Mouse (Mus musculus): ENCODE data around the gene Tas2r134. TPM values are rescaled to one million over a fixed set of nuclear protein-coding genes. Genes with fewer than 3 reads are reported as not detected.

The Tas2r134 gene
- polyA plus RNA-seq, 1 experiment, result not detected

- H3K9ac ChIP-seq (ENCODE audit: low read depth, poor library complexity, severe bottlenecking), result no peak overlapping the region
- no peaks in the 10 kb centered on the region for H3K4me1 ChIP-seq (ENCODE audit: control insufficient read depth, insufficient read depth, low read length)
- no peaks in the 10 kb centered on the region for H3K9me3 ChIP-seq (replicated peaks; ENCODE audit: control insufficient read depth, insufficient read depth, low read length, poor library complexity, severe bottlenecking)
- no peaks in the 10 kb centered on the region for H3K36me3 ChIP-seq (ENCODE audit: control insufficient read depth, insufficient read depth, low read length, poor library complexity, severe bottlenecking)
- TF ChIP-seq POLR2A (IDR thresholded peaks at IDR 0.05; ENCODE audit: insufficient read depth, low read length), result no peak
- no peak for TF ChIP-seq CTCF (IDR thresholded peaks at IDR 0.05; ENCODE audit: low read depth, low read length)
- TF ChIP-seq EP300 (IDR thresholded peaks at IDR 0.05; ENCODE audit: insufficient read depth, low read depth, low read length), result no peak
- H3K4me3 ChIP-seq (ENCODE audit: low read depth, low read length), result no peak overlapping the region
- no peaks in the 10 kb centered on the region for H3K27me3 ChIP-seq (ENCODE audit: control insufficient read depth, insufficient read depth, low read length, poor library complexity, severe bottlenecking)
- H3K27ac ChIP-seq (ENCODE audit: insufficient read depth, low read length), result no peak overlapping the region
These were observed 14.3 kb downstream of the Tas2r134 start for GRCm38 (mm10) chr2:51641635-51642034.

- no peak for TF ChIP-seq EP300 (IDR thresholded peaks at IDR 0.05; ENCODE audit: insufficient read depth, low read depth, low read length)
- no peaks in the 10 kb centered on the region for H3K4me1 ChIP-seq (ENCODE audit: control insufficient read depth, insufficient read depth, low read length)
- no peak overlapping the region for H3K4me3 ChIP-seq (ENCODE audit: low read depth, low read length)
- H3K9ac ChIP-seq (ENCODE audit: low read depth, poor library complexity, severe bottlenecking), result no peak overlapping the region
- no peaks in the 10 kb centered on the region for H3K27me3 ChIP-seq (ENCODE audit: control insufficient read depth, insufficient read depth, low read length, poor library complexity, severe bottlenecking)
- H3K27ac ChIP-seq (ENCODE audit: insufficient read depth, low read length), result no peak overlapping the region
- H3K36me3 ChIP-seq (ENCODE audit: control insufficient read depth, insufficient read depth, low read length, poor library complexity, severe bottlenecking), result no peaks in the 10 kb centered on the region
- no peaks in the 10 kb centered on the region for H3K9me3 ChIP-seq (replicated peaks; ENCODE audit: control insufficient read depth, insufficient read depth, low read length, poor library complexity, severe bottlenecking)
These were observed 16.2 kb downstream of the Tas2r134 start for GRCm38 (mm10) chr2:51643244-51644139.

GRCm38 (mm10) chr2:51647972-51648371 is 20.7 kb downstream of the Tas2r134 start:
- no peak overlapping the region for H3K27ac ChIP-seq (ENCODE audit: insufficient read depth, low read length)
- no peak overlapping the region for H3K4me3 ChIP-seq (ENCODE audit: low read depth, low read length)
- no peaks in the 10 kb centered on the region for H3K27me3 ChIP-seq (ENCODE audit: control insufficient read depth, insufficient read depth, low read length, poor library complexity, severe bottlenecking)
- H3K4me1 ChIP-seq (ENCODE audit: control insufficient read depth, insufficient read depth, low read length), result no peaks in the 10 kb centered on the region
- H3K36me3 ChIP-seq (ENCODE audit: control insufficient read depth, insufficient read depth, low read length, poor library complexity, severe bottlenecking), result no peaks in the 10 kb centered on the region
- TF ChIP-seq CTCF (IDR thresholded peaks at IDR 0.05; ENCODE audit: low read depth, low read length) (no peak), EP300 (IDR thresholded peaks at IDR 0.05; ENCODE audit: insufficient read depth, low read depth, low read length) (no peak), POLR2A (IDR thresholded peaks at IDR 0.05; ENCODE audit: insufficient read depth, low read length) (no peak)
- no peak overlapping the region for H3K9ac ChIP-seq (ENCODE audit: low read depth, poor library complexity, severe bottlenecking)
- H3K9me3 ChIP-seq (replicated peaks; ENCODE audit: control insufficient read depth, insufficient read depth, low read length, poor library complexity, severe bottlenecking), result no peaks in the 10 kb centered on the region

GRCm38 (mm10) chr2:51649887-51650286 is 22.6 kb downstream of the Tas2r134 start:
- Histone ChIP-seq H3K4me1 (ENCODE audit: control insufficient read depth, insufficient read depth, low read length) (no peaks in the 10 kb centered on the region), H3K27me3 (ENCODE audit: control insufficient read depth, insufficient read depth, low read length, poor library complexity, severe bottlenecking) (no peaks in the 10 kb centered on the region), H3K4me3 (ENCODE audit: low read depth, low read length) (no peak overlapping the region), H3K9ac (ENCODE audit: low read depth, poor library complexity, severe bottlenecking) (no peak overlapping the region), H3K27ac (ENCODE audit: insufficient read depth, low read length) (no peak overlapping the region), H3K36me3 (ENCODE audit: control insufficient read depth, insufficient read depth, low read length, poor library complexity, severe bottlenecking) (no peaks in the 10 kb centered on the region), H3K9me3 (replicated peaks; ENCODE audit: control insufficient read depth, insufficient read depth, low read length, poor library complexity, severe bottlenecking) (no peaks in the 10 kb centered on the region)
- TF ChIP-seq CTCF (IDR thresholded peaks at IDR 0.05; ENCODE audit: low read depth, low read length) (no peak), POLR2A (IDR thresholded peaks at IDR 0.05; ENCODE audit: insufficient read depth, low read length) (no peak), EP300 (IDR thresholded peaks at IDR 0.05; ENCODE audit: insufficient read depth, low read depth, low read length) (no peak)

- Histone ChIP-seq H3K4me3 (ENCODE audit: low read depth, low read length) (no peak overlapping the region), H3K9ac (ENCODE audit: low read depth, poor library complexity, severe bottlenecking) (no peak overlapping the region), H3K27ac (ENCODE audit: insufficient read depth, low read length) (no peak overlapping the region), H3K4me1 (ENCODE audit: control insufficient read depth, insufficient read depth, low read length) (no peaks in the 10 kb centered on the region), H3K36me3 (ENCODE audit: control insufficient read depth, insufficient read depth, low read length, poor library complexity, severe bottlenecking) (no peaks in the 10 kb centered on the region), H3K27me3 (ENCODE audit: control insufficient read depth, insufficient read depth, low read length, poor library complexity, severe bottlenecking) (no peaks in the 10 kb centered on the region), H3K9me3 (replicated peaks; ENCODE audit: control insufficient read depth, insufficient read depth, low read length, poor library complexity, severe bottlenecking) (no peaks in the 10 kb centered on the region)
- TF ChIP-seq EP300 (IDR thresholded peaks at IDR 0.05; ENCODE audit: insufficient read depth, low read depth, low read length) (no peak), CTCF (IDR thresholded peaks at IDR 0.05; ENCODE audit: low read depth, low read length) (no peak), POLR2A (IDR thresholded peaks at IDR 0.05; ENCODE audit: insufficient read depth, low read length) (no peak)
These were observed 24.8 kb downstream of the Tas2r134 start for GRCm38 (mm10) chr2:51652086-51652485.

GRCm38 (mm10) chr2:51657684-51658083 is 30.4 kb downstream of the Tas2r134 start:
- H3K4me1 ChIP-seq (ENCODE audit: control insufficient read depth, insufficient read depth, low read length), result no peaks in the 10 kb centered on the region
- H3K9me3 ChIP-seq (replicated peaks; ENCODE audit: control insufficient read depth, insufficient read depth, low read length, poor library complexity, severe bottlenecking), result no peaks in the 10 kb centered on the region
- TF ChIP-seq EP300 (IDR thresholded peaks at IDR 0.05; ENCODE audit: insufficient read depth, low read depth, low read length) (no peak), CTCF (IDR thresholded peaks at IDR 0.05; ENCODE audit: low read depth, low read length) (no peak), POLR2A (IDR thresholded peaks at IDR 0.05; ENCODE audit: insufficient read depth, low read length) (no peak)
- H3K4me3 ChIP-seq (ENCODE audit: low read depth, low read length), result no peak overlapping the region
- no peaks in the 10 kb centered on the region for H3K27me3 ChIP-seq (ENCODE audit: control insufficient read depth, insufficient read depth, low read length, poor library complexity, severe bottlenecking)
- H3K27ac ChIP-seq (ENCODE audit: insufficient read depth, low read length), result no peak overlapping the region
- no peak overlapping the region for H3K9ac ChIP-seq (ENCODE audit: low read depth, poor library complexity, severe bottlenecking)
- no peaks in the 10 kb centered on the region for H3K36me3 ChIP-seq (ENCODE audit: control insufficient read depth, insufficient read depth, low read length, poor library complexity, severe bottlenecking)

All from ES-Bruce4 (cell line).